Mouse (Mus musculus): ENCODE data around the gene Arl6ip4. TPM values are rescaled to one million over a fixed set of nuclear protein-coding genes. Genes with fewer than 3 reads are reported as not detected.

The Arl6ip4 gene
- polyA plus RNA-seq, 1 experiment from 2014 or later = 72.1 TPM

DNA sequence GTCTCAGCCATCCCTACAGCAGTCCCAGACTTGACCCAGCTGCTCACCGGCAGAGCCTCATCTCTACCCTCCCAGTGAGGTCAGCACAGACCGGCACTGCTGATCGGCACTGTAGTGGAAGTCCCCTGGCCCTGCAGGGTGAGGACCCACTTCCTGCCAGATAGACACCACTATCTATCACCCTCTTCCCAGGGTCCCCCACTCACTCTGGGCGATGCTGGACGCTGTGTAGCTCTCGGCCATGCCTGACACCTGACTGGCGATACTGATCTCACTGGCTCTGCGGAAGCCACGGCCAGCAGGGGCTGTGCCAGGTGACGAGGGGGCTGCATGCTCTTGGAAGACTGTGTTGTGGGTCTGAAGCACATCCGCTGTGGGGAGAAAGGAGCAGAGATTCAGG lies 9.2 kb downstream of the Arl6ip4 start:
- H3K4me3 ChIP-seq (replicated peaks; ENCODE audit: low read length) = no peak overlapping the region
- H3K27me3 ChIP-seq (ENCODE audit: control insufficient read depth, insufficient read depth, low read length) = no peaks in the 10 kb centered on the region
- H3K9me3 ChIP-seq (ENCODE audit: control insufficient read depth, low read length) = no peaks in the 10 kb centered on the region
- no peaks in the 10 kb centered on the region for H3K4me1 ChIP-seq (replicated peaks; ENCODE audit: control insufficient read depth, insufficient read depth, low read length)
- no peak overlapping the region for H3K27ac ChIP-seq
- H3K4me2 ChIP-seq (replicated peaks) = no peak overlapping the region
- WGBS = 88% methylated on average over 11 of the region's 11 CpGs
- no peak for ATAC-seq (ENCODE audit: low FRiP score)
- DNase-seq (ENCODE audit: low spot score) = no peak
- no peak overlapping the region for H3K9ac ChIP-seq
- peaks cover 94% of the 10 kb centered on the region for H3K36me3 ChIP-seq (replicated peaks; ENCODE audit: control insufficient read depth, insufficient read depth)

DNA sequence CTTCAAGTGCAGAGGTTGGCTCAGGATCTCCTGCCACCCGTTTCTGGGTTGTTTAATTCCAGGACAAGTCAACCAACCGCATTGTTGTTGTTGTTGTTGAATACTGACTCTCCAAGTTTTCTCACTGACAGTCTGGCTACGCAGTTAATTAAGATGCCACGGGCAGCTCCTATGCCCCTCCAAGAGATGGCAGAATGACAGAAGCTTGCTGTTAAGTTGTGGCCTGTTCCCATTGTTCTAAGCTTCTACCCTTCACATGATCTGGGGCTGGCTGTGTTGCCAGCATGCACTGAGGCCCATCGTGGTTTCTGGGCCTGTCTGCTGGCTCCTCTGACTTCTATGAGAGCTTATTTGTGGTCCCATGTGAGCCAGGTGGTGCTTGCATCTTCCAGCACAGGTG lies 18.4 kb downstream of the Arl6ip4 start:
- no peaks in the 10 kb centered on the region for H3K4me1 ChIP-seq (replicated peaks; ENCODE audit: control insufficient read depth, insufficient read depth, low read length)
- H3K36me3 ChIP-seq (replicated peaks; ENCODE audit: control insufficient read depth, insufficient read depth) = peaks cover 59% of the 10 kb centered on the region
- no peak overlapping the region for H3K27ac ChIP-seq
- no peak overlapping the region for H3K4me2 ChIP-seq (replicated peaks)
- DNase-seq (ENCODE audit: low spot score) (no peak), ATAC-seq (ENCODE audit: low FRiP score) (no peak)
- H3K9ac ChIP-seq = no peak overlapping the region
- WGBS = 83% methylated on average over 5 of the region's 5 CpGs
- no peaks in the 10 kb centered on the region for H3K9me3 ChIP-seq (ENCODE audit: control insufficient read depth, low read length)
- no peaks in the 10 kb centered on the region for H3K27me3 ChIP-seq (ENCODE audit: control insufficient read depth, insufficient read depth, low read length)
- no peak overlapping the region for H3K4me3 ChIP-seq (replicated peaks; ENCODE audit: low read length)

DNA sequence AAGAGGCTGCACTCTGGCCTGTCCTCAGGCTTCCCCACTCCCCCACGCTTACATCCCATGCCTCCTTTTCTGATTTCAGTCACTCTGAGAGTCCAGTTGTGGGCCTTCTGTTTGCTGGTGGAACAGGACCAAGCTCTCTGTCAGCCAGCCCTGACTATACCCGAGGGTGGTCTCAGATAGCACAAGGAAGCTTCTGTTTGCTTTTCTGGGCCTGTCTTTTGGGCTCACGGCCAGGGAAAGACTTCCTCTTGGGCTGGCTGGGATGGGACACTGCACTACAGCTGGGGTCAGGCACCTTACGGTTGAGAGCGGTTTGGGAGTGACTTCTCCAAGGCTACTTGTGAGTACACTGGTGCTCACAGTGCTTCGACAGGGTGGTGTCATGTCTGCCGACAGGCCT lies 22.2 kb downstream of the Arl6ip4 start:
- Histone ChIP-seq H3K4me2 (replicated peaks) (no peak overlapping the region), H3K4me1 (replicated peaks; ENCODE audit: control insufficient read depth, insufficient read depth, low read length) (no peaks in the 10 kb centered on the region), H3K27me3 (ENCODE audit: control insufficient read depth, insufficient read depth, low read length) (no peaks in the 10 kb centered on the region), H3K4me3 (replicated peaks; ENCODE audit: low read length) (no peak overlapping the region), H3K9me3 (ENCODE audit: control insufficient read depth, low read length) (no peaks in the 10 kb centered on the region), H3K9ac (no peak overlapping the region), H3K27ac (no peak overlapping the region), H3K36me3 (replicated peaks; ENCODE audit: control insufficient read depth, insufficient read depth) (peaks cover 55% of the 10 kb centered on the region)
- ATAC-seq (ENCODE audit: low FRiP score) = no peak
- no peak for DNase-seq (ENCODE audit: low spot score)
- 77% methylated on average over 7 of the region's 7 CpGs for WGBS

GRCm38 (mm10) chr5:124149028-124149427 lies 33.1 kb downstream of the Arl6ip4 start:
- Histone ChIP-seq H3K9me3 (ENCODE audit: control insufficient read depth, low read length) (no peaks in the 10 kb centered on the region), H3K36me3 (replicated peaks; ENCODE audit: control insufficient read depth, insufficient read depth) (peaks cover 15% of the 10 kb centered on the region), H3K27me3 (ENCODE audit: control insufficient read depth, insufficient read depth, low read length) (no peaks in the 10 kb centered on the region), H3K4me2 (replicated peaks) (no peak overlapping the region), H3K4me1 (replicated peaks; ENCODE audit: control insufficient read depth, insufficient read depth, low read length) (no peaks in the 10 kb centered on the region), H3K9ac (no peak overlapping the region), H3K27ac (no peak overlapping the region), H3K4me3 (replicated peaks; ENCODE audit: low read length) (no peak overlapping the region)
- DNase-seq (ENCODE audit: low spot score) = no peak
- WGBS = 63% methylated on average over 5 of the region's 5 CpGs
- ATAC-seq (ENCODE audit: low FRiP score) = no peak

DNA sequence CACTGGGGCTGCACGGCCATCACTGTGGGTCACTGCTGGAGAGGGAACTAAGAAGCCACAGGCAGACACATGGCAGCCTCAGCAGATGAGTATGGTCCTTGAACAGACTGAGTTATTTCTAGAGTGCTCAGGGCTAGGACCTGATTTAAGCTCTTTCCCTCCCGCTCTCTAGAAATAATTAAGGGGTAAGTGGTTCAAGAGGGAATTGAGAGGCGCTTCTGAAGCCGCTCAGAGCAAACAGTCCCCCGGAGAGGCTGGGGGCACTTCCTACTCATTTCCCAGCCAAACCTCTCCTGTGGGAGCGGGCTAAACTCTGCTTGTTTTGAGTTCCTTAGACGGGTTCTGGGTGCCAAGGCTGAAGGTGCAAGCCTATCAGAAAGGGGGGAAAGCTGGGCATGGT lies 35.0 kb downstream of the Arl6ip4 start:
- H3K9me3 ChIP-seq (ENCODE audit: control insufficient read depth, low read length) = no peaks in the 10 kb centered on the region
- H3K4me3 ChIP-seq (replicated peaks; ENCODE audit: low read length) = no peak overlapping the region
- H3K27ac ChIP-seq = no peak overlapping the region
- no peak for DNase-seq (ENCODE audit: low spot score)
- peaks cover 15% of the 10 kb centered on the region for H3K36me3 ChIP-seq (replicated peaks; ENCODE audit: control insufficient read depth, insufficient read depth)
- no peaks in the 10 kb centered on the region for H3K4me1 ChIP-seq (replicated peaks; ENCODE audit: control insufficient read depth, insufficient read depth, low read length)
- H3K4me2 ChIP-seq (replicated peaks) = no peak overlapping the region
- H3K9ac ChIP-seq = no peak overlapping the region
- WGBS = 89% methylated on average over 7 of the region's 7 CpGs
- H3K27me3 ChIP-seq (ENCODE audit: control insufficient read depth, insufficient read depth, low read length) = no peaks in the 10 kb centered on the region
- no peak for ATAC-seq (ENCODE audit: low FRiP score)

DNA sequence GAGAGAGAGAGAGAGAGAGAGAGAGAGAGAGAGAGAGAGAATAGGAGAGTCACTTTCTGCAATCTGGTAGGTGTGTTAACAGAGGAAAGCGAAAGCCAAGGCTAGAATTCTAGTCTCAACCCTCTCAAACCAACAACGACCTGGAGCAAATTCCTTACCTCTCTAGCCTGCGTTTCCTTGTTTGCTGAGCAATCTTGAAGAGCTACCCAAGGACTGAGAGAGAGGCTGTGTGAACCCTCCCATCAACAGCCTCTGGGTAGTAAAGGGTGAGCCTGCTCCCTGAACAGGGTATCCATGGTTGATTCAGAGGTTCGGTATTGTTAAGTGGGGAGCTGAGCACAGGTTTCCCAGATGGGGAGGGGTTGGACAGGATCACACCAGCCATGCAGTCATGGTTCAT lies 36.8 kb downstream of the Arl6ip4 start:
- no peaks in the 10 kb centered on the region for H3K27me3 ChIP-seq (ENCODE audit: control insufficient read depth, insufficient read depth, low read length)
- WGBS = 91% methylated on average over 4 of the region's 4 CpGs
- no peak for DNase-seq (ENCODE audit: low spot score)
- no peak overlapping the region for H3K4me3 ChIP-seq (replicated peaks; ENCODE audit: low read length)
- H3K9ac ChIP-seq = no peak overlapping the region
- no peak overlapping the region for H3K27ac ChIP-seq
- H3K4me2 ChIP-seq (replicated peaks) = no peak overlapping the region
- H3K4me1 ChIP-seq (replicated peaks; ENCODE audit: control insufficient read depth, insufficient read depth, low read length) = no peaks in the 10 kb centered on the region
- no peaks in the 10 kb centered on the region for H3K9me3 ChIP-seq (ENCODE audit: control insufficient read depth, low read length)
- no peak for ATAC-seq (ENCODE audit: low FRiP score)
- peaks cover 9% of the 10 kb centered on the region for H3K36me3 ChIP-seq (replicated peaks; ENCODE audit: control insufficient read depth, insufficient read depth)

- Histone ChIP-seq H3K36me3 (replicated peaks; ENCODE audit: control insufficient read depth, insufficient read depth) (peaks cover 6% of the 10 kb centered on the region), H3K27ac (no peak overlapping the region), H3K9me3 (ENCODE audit: control insufficient read depth, low read length) (no peaks in the 10 kb centered on the region), H3K4me2 (replicated peaks) (no peak overlapping the region), H3K9ac (no peak overlapping the region), H3K4me1 (replicated peaks; ENCODE audit: control insufficient read depth, insufficient read depth, low read length) (no peaks in the 10 kb centered on the region), H3K27me3 (ENCODE audit: control insufficient read depth, insufficient read depth, low read length) (no peaks in the 10 kb centered on the region), H3K4me3 (replicated peaks; ENCODE audit: low read length) (no peak overlapping the region)
- no peak for DNase-seq (ENCODE audit: low spot score)
- WGBS = 79% methylated on average over 5 of the region's 5 CpGs
- no peak for ATAC-seq (ENCODE audit: low FRiP score)
These were observed 40.1 kb downstream of the Arl6ip4 start for GRCm38 (mm10) chr5:124155943-124156342.

DNA sequence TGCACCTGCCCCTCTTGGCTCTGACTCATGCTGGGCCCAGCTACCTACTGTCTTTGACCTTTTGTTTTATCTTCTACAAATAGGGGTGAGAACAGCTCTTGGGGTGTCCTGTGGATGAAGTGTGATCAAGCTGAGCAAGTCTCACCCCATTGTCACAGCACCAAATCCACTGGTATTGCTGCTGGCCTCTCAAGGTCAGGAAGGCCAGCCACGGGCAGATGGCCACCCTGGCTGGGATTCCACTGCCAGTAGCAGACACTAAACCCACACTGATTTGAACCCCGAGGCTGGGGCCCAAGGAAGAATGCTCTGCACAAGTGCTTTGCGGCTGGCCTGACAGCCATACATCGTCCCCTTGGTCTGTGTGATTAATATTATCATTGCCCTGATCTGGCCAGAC lies 42.4 kb downstream of the Arl6ip4 start:
- no peak for ATAC-seq (ENCODE audit: low FRiP score)
- WGBS = 78% methylated on average over 4 of the region's 4 CpGs
- H3K4me1 ChIP-seq (replicated peaks; ENCODE audit: control insufficient read depth, insufficient read depth, low read length) = peaks cover 6% of the 10 kb centered on the region; the same call in 1 of the 2 replicates
- H3K9me3 ChIP-seq (ENCODE audit: control insufficient read depth, low read length) = no peaks in the 10 kb centered on the region
- H3K27ac ChIP-seq = no peak overlapping the region
- no peak overlapping the region for H3K4me2 ChIP-seq (replicated peaks)
- no peaks in the 10 kb centered on the region for H3K27me3 ChIP-seq (ENCODE audit: control insufficient read depth, insufficient read depth, low read length)
- H3K4me3 ChIP-seq (replicated peaks; ENCODE audit: low read length) = no peak overlapping the region
- no peaks in the 10 kb centered on the region for H3K36me3 ChIP-seq (replicated peaks; ENCODE audit: control insufficient read depth, insufficient read depth)
- H3K9ac ChIP-seq = no peak overlapping the region
- DNase-seq (ENCODE audit: low spot score) = no peak

DNA sequence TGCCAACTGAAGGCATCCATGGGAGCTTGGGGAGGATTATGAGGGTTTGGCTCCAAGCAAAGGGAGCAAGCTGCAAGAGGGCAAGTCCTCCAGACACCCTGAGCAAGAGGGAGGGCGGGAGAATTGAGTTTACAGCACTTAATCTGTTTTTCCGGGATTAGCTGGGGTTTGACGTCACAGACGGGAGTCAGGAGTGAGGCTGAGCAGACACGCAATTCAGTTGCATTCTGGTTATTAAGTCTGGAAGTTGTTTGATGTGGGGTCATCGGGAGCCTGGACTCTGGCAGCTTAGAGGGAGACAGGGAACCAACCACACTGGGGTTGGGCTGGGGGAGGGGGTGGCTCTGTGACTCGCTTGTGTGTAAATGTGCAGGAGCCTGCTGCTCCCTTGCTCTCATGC lies 43.6 kb downstream of the Arl6ip4 start:
- WGBS = 57% methylated on average over 7 of the region's 7 CpGs
- ATAC-seq (ENCODE audit: low FRiP score) = no peak

DNA sequence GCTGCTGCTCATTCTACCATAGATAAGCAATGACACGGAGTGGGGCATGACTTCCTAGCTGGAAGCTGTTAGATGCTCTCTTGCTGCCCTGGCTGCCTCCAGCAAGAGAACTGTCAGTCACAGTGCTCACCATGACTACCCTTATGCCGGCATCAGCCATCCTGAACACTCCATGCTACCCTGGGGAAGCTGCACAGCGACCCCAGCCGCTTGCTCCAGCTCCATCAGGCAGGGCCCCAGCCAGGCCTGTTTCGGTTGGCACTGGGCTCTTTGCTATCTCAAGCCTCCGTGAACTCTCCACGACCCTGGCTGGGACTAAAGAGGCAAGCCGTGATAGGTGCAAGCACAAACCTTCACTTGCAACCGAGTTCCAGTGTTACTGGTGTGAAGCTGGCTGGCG lies 45.9 kb downstream of the Arl6ip4 start:
- WGBS = 36% methylated on average over 10 of the region's 10 CpGs
- peak overlapping the region; percentile 3; the same call in 1 of the 2 replicates for H3K27ac ChIP-seq
- peak; percentile 33 for DNase-seq (ENCODE audit: low spot score)
- peak; percentile 51; the same call in 1 of the 2 replicates for ATAC-seq (ENCODE audit: low FRiP score)
- H3K27me3 ChIP-seq (ENCODE audit: control insufficient read depth, insufficient read depth, low read length) = no peaks in the 10 kb centered on the region
- no peak overlapping the region for H3K4me3 ChIP-seq (replicated peaks; ENCODE audit: low read length)
- H3K4me1 ChIP-seq (replicated peaks; ENCODE audit: control insufficient read depth, insufficient read depth, low read length) = peaks cover 41% of the 10 kb centered on the region
- H3K36me3 ChIP-seq (replicated peaks; ENCODE audit: control insufficient read depth, insufficient read depth) = no peaks in the 10 kb centered on the region
- no peak overlapping the region for H3K4me2 ChIP-seq (replicated peaks)
- H3K9me3 ChIP-seq (ENCODE audit: control insufficient read depth, low read length) = no peaks in the 10 kb centered on the region
- no peak overlapping the region for H3K9ac ChIP-seq

More for the DNA sequence above, 43.6 kb downstream of the Arl6ip4 start:
- Histone ChIP-seq H3K36me3 (replicated peaks; ENCODE audit: control insufficient read depth, insufficient read depth) (no peaks in the 10 kb centered on the region), H3K27ac (no peak overlapping the region), H3K27me3 (ENCODE audit: control insufficient read depth, insufficient read depth, low read length) (no peaks in the 10 kb centered on the region), H3K9ac (no peak overlapping the region), H3K4me3 (replicated peaks; ENCODE audit: low read length) (no peak overlapping the region), H3K4me2 (replicated peaks) (no peak overlapping the region), H3K9me3 (ENCODE audit: control insufficient read depth, low read length) (no peaks in the 10 kb centered on the region), H3K4me1 (replicated peaks; ENCODE audit: control insufficient read depth, insufficient read depth, low read length) (peaks cover 17% of the 10 kb centered on the region)
- no peak for DNase-seq (ENCODE audit: low spot score)
